Mouse (Mus musculus) kidney, postnatal 0 days (tissue): ENCODE results near the gene Gm21983. TPM values are rescaled to one million over a fixed set of nuclear protein-coding genes. Genes with fewer than 3 reads are reported as not detected.

Source experiments
- ATAC-seq: fragments of 200-750 bp; cut with Nextera tagmentation; replicated peaks from 2 replicates; pipeline ENCODE4 v1.8.0; 2017; ENCODE audit warnings: low read depth, moderate number of reproducible peaks, moderate TSS enrichment, moderate library complexity; ENCODE audit not compliant: low FRiP score
- DNase-seq: peaks from one replicate; pipeline ENCODE4 v3.0.0-alpha.2; 2016; ENCODE audit warnings: low spot score
- H3K27ac ChIP-seq: fragments of 300-500 bp; sonication (generic); 2 replicates; pipeline ENCODE4 v1.5.1; 2014; ENCODE audit warnings: mild to moderate bottlenecking
- H3K27me3 ChIP-seq: fragments of 300-500 bp; sonication (generic); 2 replicates; pipeline ENCODE4 v1.6.1; 2014; ENCODE audit warnings: low read length, mixed read lengths; ENCODE audit not compliant: insufficient read depth
- H3K36me3 ChIP-seq: fragments of 300-500 bp; sonication (generic); 2 replicates; pipeline ENCODE4 v1.6.1; 2014; ENCODE audit warnings: low read length, mixed read lengths; ENCODE audit not compliant: insufficient read depth
- H3K4me1 ChIP-seq: fragments of 300-500 bp; sonication (generic); replicated peaks from 2 replicates; pipeline ENCODE4 v1.6.1; 2014; ENCODE audit warnings: antibody characterized with exemption, low read length, mixed read lengths; ENCODE audit not compliant: insufficient read depth
- H3K4me2 ChIP-seq: fragments of 300-500 bp; sonication (generic); 2 replicates; pipeline ENCODE4 v1.6.1; 2014; ENCODE audit warnings: mild to moderate bottlenecking, low read length, moderate library complexity, mixed read lengths
- H3K4me3 ChIP-seq: fragments of 300-500 bp; sonication (generic); replicated peaks from 2 replicates; pipeline ENCODE4 v1.5.1; 2014; ENCODE audit warnings: low read depth, low read length
- H3K9ac ChIP-seq: fragments of 300-500 bp; sonication (generic); 2 replicates; pipeline ENCODE4 v1.6.1; 2014; ENCODE audit warnings: low read depth, low read length
- H3K9me3 ChIP-seq: fragments of 300-500 bp; sonication (generic); replicated peaks from 2 replicates; pipeline ENCODE4 v1.6.1; 2016; ENCODE audit warnings: low read length, inconsistent platforms, mixed read lengths
- CTCF ChIP-seq: IDR thresholded peaks from 2 replicates; pipeline ENCODE4 v1.5.1; 2016; ENCODE audit warnings: antibody characterized with exemption, low read depth, mild to moderate bottlenecking, moderate library complexity
- WGBS: fragments of 180-500 bp; shearing (Covaris S2); extraction: QIAGEN DNeasy Blood & Tissue Kit; methylation state at CpG from one replicate; pipeline ENCODE4 v1.1.7; 2014; 5-methylcytosine and 5-hydroxymethylcytosine counted together
- polyA plus RNA-seq: library from polyadenylated mRNA; unstranded; fragments of >200 nt; fragmentation: Nextera tagmentation; extraction: Ambion mirVana; gene quantifications from 2 replicates; pipeline ENCODE4 v1.2.1, GENCODE M21; 2015

Gm21983 gene
- polyA plus RNA-seq, 1 experiment from 2014 or later = 0.30 TPM

DNA sequence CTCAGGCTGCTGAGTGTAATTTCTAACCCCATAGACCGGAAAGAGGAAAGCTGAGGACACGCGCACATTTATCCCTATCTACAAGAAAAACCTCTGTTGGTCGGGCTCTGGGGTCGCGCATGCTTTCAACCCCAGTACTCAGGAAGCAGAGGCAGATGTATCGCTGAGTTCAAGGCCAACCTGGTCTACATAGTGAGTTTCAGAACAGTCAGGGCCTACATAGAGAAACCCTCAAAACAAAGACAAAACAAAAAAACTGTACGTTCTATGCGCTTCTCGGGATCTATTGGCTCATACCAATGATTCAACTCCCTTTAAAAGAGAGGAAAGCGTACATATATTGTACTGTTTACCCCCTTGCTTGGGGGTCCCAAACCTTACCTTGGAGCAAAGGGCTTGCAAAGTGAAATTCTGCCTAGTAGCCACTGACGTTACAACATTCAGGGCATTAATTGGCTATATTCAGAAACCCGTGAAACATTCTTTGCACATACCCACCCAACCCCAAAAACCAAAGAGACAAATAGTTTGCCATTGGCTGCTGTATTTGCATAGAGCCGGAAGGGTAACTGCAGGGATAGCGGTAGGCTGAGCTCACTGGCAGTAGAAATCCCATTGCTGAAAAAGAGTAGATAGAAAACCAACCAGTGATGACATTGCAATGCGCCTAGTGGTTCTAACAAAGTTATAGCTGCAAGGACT is 1.5 kb downstream of the Gm21983 start:
- no peak for TF ChIP-seq CTCF
- WGBS = 46% methylated on average over 16 of the region's 16 CpGs
- DNase-seq = no peak
- no peak for ATAC-seq
- Histone ChIP-seq H3K27ac (peak overlapping the region; percentile 95; the same call in 1 of the 2 replicates), H3K4me2 (peak overlapping the region; percentile 64), H3K27me3 (no peaks in the 10 kb centered on the region), H3K9ac (peak overlapping the region; percentile 49; the same call in 1 of the 2 replicates), H3K9me3 (no peaks in the 10 kb centered on the region), H3K4me1 (0 out of 2 replicates have a peak, but pooled peaks cover 4% of the 10 kb centered on the region), H3K36me3 (no peaks in the 10 kb centered on the region), H3K4me3 (peak overlapping the region; percentile 78)

DNA sequence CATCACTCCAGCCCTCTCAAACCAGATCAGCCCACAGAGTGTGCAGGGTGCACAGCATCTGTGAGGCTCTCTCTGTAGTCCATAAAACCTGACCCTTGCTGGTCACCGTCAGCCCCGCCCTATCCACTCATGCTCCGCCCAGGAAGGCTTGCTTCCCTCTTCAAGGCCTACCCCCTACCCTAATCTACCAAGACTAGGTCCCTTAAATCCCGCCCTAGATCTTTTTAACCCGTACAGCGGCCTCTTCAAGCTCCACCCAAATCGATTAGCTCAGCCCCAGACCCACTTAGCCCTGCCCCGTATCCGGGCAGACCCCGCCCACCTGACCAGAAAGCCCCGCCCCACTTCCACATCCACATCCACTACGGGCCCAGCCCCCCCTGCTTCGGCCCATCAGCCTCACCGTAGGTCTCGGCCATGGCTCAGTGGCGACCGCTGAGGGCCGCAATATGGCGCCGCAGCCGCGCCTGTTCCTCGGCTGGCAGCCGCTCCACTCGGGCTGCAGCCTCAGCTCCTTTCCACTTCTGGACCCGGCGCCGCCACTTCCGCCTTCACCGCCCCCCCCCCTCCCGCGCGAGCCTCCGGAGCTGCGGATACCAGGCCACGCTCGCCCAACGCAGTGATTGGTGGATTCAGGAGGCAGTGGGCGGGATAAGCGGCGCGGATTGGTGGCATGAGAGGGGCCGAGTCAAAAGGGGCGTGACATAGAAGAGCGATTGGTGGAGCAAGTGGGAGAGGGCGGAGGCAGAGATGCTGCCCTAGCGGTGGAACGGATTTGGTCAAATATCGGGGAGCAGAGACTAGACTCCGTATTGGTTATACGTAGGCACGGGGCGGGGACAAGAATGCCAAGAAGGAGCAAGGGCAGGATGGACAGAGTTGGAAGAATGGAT is 2.3 kb downstream of the Gm21983 start, which contains the start of gene Rab4b:
Gene Rab4b, minus strand, starts transcription at position 573 of the 893 bp plus-strand sequence.
- peak; percentile 97 for ATAC-seq

DNA sequence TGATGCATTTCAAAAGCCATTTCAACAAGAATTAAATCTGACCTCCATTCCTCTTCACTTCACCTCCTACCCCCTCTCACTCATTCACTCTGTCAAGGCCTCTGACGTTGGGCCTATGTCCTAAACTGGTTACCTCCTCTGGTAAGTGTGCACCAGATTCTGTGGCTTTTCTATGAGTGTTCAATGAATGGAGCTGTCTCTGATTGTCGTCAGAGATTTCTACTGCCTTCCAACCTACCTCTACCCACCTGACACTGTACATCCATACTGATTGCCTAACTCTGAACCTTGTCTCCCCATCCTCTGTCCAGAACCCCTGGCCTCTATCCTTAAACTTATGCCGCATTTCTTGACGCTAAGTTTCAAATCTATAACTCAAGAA is 3.0 kb downstream of the Gm21983 start:
- H3K4me3 ChIP-seq = peak overlapping the region; percentile 78
- ATAC-seq = peak; percentile 8
- H3K27ac ChIP-seq = peak overlapping the region; percentile 95
- DNase-seq = no peak
- WGBS = 16% methylated on average over 4 of the region's 4 CpGs
- H3K4me2 ChIP-seq = peak overlapping the region; percentile 48
- peak overlapping the region; percentile 71 for H3K9ac ChIP-seq
- TF ChIP-seq CTCF = no peak
- no peaks in the 10 kb centered on the region for H3K27me3 ChIP-seq
- H3K36me3 ChIP-seq = 0 out of 2 replicates have a peak, but pooled peaks cover 4% of the 10 kb centered on the region
- H3K4me1 ChIP-seq = 0 out of 2 replicates have a peak, but pooled peaks cover 4% of the 10 kb centered on the region
- no peaks in the 10 kb centered on the region for H3K9me3 ChIP-seq

More for the DNA sequence above, 2.3 kb downstream of the Gm21983 start, which contains the start of gene Rab4b:
- whole genome bisulfite sequencing = under 1% methylated on average over 53 of the region's 53 CpGs
- H3K9ac ChIP-seq = peak within 1 kb of the TSS; percentile 71
- no peaks in the 10 kb centered on the region for H3K9me3 ChIP-seq
- TF ChIP-seq CTCF = peak; percentile 72
- DNase-seq = peak; percentile 100
- peak within 1 kb of the TSS; percentile 78 for H3K4me3 ChIP-seq
- no peaks in the 10 kb centered on the region for H3K36me3 ChIP-seq
- H3K27ac ChIP-seq = peak within 1 kb of the TSS; percentile 95
- 0 out of 2 replicates have a peak, but pooled peaks cover 4% of the 10 kb centered on the region for H3K4me1 ChIP-seq
- H3K4me2 ChIP-seq = peak within 1 kb of the TSS; percentile 64
- no peaks in the 10 kb centered on the region for H3K27me3 ChIP-seq

GRCm38 (mm10) chr7:27174896-27175295 is 6.0 kb downstream of the Gm21983 start:
- ATAC-seq = no peak
- Histone ChIP-seq H3K9me3 (no peaks in the 10 kb centered on the region), H3K4me1 (0 out of 2 replicates have a peak, but pooled peaks cover 4% of the 10 kb centered on the region), H3K4me3 (no peak overlapping the region), H3K27me3 (no peaks in the 10 kb centered on the region), H3K9ac (no peak overlapping the region), H3K27ac (no peak overlapping the region), H3K36me3 (peaks cover 22% of the 10 kb centered on the region; the same call in 1 of the 2 replicates), H3K4me2 (no peak overlapping the region)
- no peak for DNase-seq
- no peak for TF ChIP-seq CTCF
- 92% methylated on average over 7 of the region's 7 CpGs for WGBS

DNA sequence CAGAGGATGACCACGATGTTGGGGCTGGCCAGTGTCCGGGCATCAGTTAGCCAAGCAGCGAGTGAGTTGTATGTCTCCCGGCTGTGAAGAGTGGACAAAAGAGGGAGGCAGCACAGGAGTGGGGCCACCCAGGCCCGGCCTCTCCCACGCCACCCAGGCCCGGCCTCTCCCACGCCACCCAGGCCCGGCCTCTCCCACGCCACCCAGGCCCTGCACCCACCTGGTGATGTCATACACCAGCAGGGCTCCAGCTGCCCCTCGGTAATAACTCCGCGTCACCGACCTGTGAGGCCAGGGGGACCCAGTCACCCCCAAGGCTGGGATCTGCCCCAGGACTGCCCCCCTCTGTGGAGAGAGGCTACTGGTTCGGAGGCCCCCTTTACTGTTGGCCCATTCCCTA is 6.4 kb downstream of the Gm21983 start:
- no peak overlapping the region for H3K9ac ChIP-seq
- H3K9me3 ChIP-seq = no peaks in the 10 kb centered on the region
- no peak for DNase-seq
- ATAC-seq = no peak
- 85% methylated on average over 15 of the region's 15 CpGs for WGBS
- peaks cover 22% of the 10 kb centered on the region; the same call in 1 of the 2 replicates for H3K36me3 ChIP-seq
- no peak for TF ChIP-seq CTCF
- no peak overlapping the region for H3K27ac ChIP-seq
- no peak overlapping the region for H3K4me2 ChIP-seq
- H3K27me3 ChIP-seq = no peaks in the 10 kb centered on the region
- H3K4me1 ChIP-seq = 0 out of 2 replicates have a peak, but pooled peaks cover 4% of the 10 kb centered on the region
- H3K4me3 ChIP-seq = no peak overlapping the region

DNA sequence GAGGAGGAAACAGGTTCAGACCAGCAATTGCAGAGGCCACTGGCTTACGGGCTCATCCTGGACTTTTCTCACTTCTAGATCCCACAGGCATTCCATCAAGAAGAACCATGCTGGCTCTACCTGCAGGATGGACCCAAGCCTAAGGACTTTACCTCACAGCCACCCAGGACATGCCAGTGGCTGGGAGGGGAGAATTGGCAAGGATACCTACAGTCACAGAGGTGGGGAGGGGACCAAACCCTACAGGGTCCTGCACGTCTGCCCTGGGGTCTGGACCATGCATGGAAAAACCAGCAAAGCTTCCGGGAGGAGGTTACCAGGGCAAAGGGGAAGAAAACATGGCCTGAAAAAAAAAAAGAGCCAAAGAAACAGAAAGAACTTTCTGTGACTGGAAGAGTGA is 9.9 kb downstream of the Gm21983 start:
- no peak for ATAC-seq
- no peak for TF ChIP-seq CTCF
- Histone ChIP-seq H3K4me1 (0 out of 2 replicates have a peak, but pooled peaks cover 4% of the 10 kb centered on the region), H3K9me3 (no peaks in the 10 kb centered on the region), H3K27ac (no peak overlapping the region), H3K36me3 (peaks cover 22% of the 10 kb centered on the region; the same call in 1 of the 2 replicates), H3K4me2 (no peak overlapping the region), H3K27me3 (no peaks in the 10 kb centered on the region), H3K4me3 (no peak overlapping the region), H3K9ac (no peak overlapping the region)
- WGBS = 92% methylated on average over 3 of the region's 3 CpGs
- no peak for DNase-seq
